Mouse (Mus musculus) heart, embryonic 14.5 days (tissue): ENCODE data around the gene Gzmc. TPM values are rescaled to one million over a fixed set of nuclear protein-coding genes. Genes with fewer than 3 reads are reported as not detected.
"Not testable (repeated sequence)": the region's sequence is repeated elsewhere in the genome, so short reads cannot be mapped to it uniquely, and the experiment has no call there.

Source experiments
- ATAC-seq: fragments of 200-750 bp; cut with Nextera tagmentation; 2 replicates; pipeline ENCODE4 v1.8.0; 2017; ENCODE audit warnings: low read depth, moderate TSS enrichment; ENCODE audit not compliant: insufficient number of reproducible peaks, insufficient read depth, low FRiP score
- H3K27ac ChIP-seq, 2 experiments: fragments of 200-500 bp in 1 of 2; fragments of 300-500 bp in 1 of 2; sonication (generic) in 1 of 2; replicated peaks in 1 of 2; 2 replicates each; pipeline ENCODE4 v1.5.1; 2012 to 2014; ENCODE audit warnings: low read depth in 2 of 2, low read length in 2 of 2, control low read depth in 1 of 2, mild to moderate bottlenecking in 1 of 2, mixed read lengths in 1 of 2; ENCODE audit not compliant: control insufficient read depth in 1 of 2, insufficient read depth in 1 of 2
- H3K27me3 ChIP-seq: fragments of 300-500 bp; sonication (generic); 2 replicates; pipeline ENCODE4 v1.6.1; 2014; ENCODE audit warnings: mild to moderate bottlenecking, low read length, control low read depth; ENCODE audit not compliant: control insufficient read depth, insufficient read depth
- H3K36me3 ChIP-seq: fragments of 300-500 bp; sonication (generic); 2 replicates; pipeline ENCODE4 v1.6.1; 2014; ENCODE audit warnings: mild to moderate bottlenecking, control low read depth, low read length, mixed read lengths; ENCODE audit not compliant: control insufficient read depth, insufficient read depth
- H3K4me1 ChIP-seq, 2 experiments: fragments of 200-500 bp in 1 of 2; fragments of 300-500 bp in 1 of 2; sonication (generic) in 1 of 2; 2 replicates each; pipeline ENCODE4 v1.6.1; 2012 to 2014; ENCODE audit warnings: low read length in 2 of 2, control low read depth in 1 of 2, mixed read lengths in 1 of 2; ENCODE audit not compliant: control insufficient read depth in 2 of 2, insufficient read depth in 2 of 2
- H3K4me2 ChIP-seq: fragments of 300-500 bp; sonication (generic); 2 replicates; pipeline ENCODE4 v1.6.1; 2014; ENCODE audit warnings: mild to moderate bottlenecking, low read length
- H3K4me3 ChIP-seq, 2 experiments: fragments of 200-500 bp in 1 of 2; fragments of 300-500 bp in 1 of 2; sonication (generic) in 1 of 2; 2 replicates each; pipeline ENCODE4 v1.5.1; 2012 to 2014; ENCODE audit warnings: low read length in 2 of 2, mild to moderate bottlenecking in 2 of 2, control low read depth in 1 of 2, low read depth in 1 of 2, moderate library complexity in 1 of 2; ENCODE audit not compliant: control insufficient read depth in 1 of 2, insufficient read depth in 1 of 2
- H3K9ac ChIP-seq: fragments of 300-500 bp; sonication (generic); 2 replicates; pipeline ENCODE4 v1.6.1; 2014; ENCODE audit warnings: mild to moderate bottlenecking, low read length
- H3K9me3 ChIP-seq: fragments of 300-500 bp; sonication (generic); 2 replicates; pipeline ENCODE4 v1.6.1; 2016; ENCODE audit warnings: low read length, control low read depth; ENCODE audit not compliant: control insufficient read depth
- WGBS: fragments of 180-500 bp; shearing (Covaris S2); extraction: QIAGEN DNeasy Blood & Tissue Kit; methylation state at CpG from one replicate; pipeline ENCODE4 v1.1.7; 2014; 5-methylcytosine and 5-hydroxymethylcytosine counted together
- polyA plus RNA-seq: library from polyadenylated mRNA; unstranded; fragments of >200 nt; fragmentation: Nextera tagmentation; extraction: Ambion mirVana; gene quantifications from 2 replicates; pipeline ENCODE4 v1.2.1, GENCODE M21; 2014

Gene Gzmc
- polyA plus RNA-seq, 1 experiment from 2014 or later: not detected

DNA sequence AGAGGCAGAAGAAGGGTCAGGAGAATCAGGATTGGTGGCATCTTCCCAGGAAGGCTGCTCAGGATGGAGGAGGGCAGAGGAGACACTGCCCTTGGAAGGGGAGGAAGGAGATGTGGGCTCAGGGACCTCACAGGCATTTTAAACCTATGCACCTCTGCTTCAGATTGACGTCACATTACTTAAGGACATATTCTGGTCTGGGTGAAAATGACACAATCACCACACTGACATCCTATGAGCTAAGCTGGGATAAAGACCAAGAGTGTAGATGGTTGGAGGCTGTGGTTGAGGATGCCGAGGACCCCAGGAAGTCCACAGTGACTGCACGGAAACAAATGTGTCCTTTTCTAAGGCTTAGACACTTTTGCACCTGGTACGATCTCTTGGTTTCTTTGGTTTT lies 23.1 kb downstream of the Gzmc start, which contains the start of gene Gzmf:
TSS of gene Gzmf (minus strand) at position 101 of the 400 bp plus-strand sequence.
- Histone ChIP-seq H3K9ac (no peak within 1 kb of the TSS), H3K27me3 (no peaks in the 10 kb centered on the region), H3K4me3 (no peak within 1 kb of the TSS), H3K36me3 (no peaks in the 10 kb centered on the region), H3K4me2 (no peak within 1 kb of the TSS), H3K4me1 (no peaks in the 10 kb centered on the region), H3K9me3 (no peaks in the 10 kb centered on the region), H3K27ac (no peak within 1 kb of the TSS)
- 86% methylated on average over 4 of the region's 4 CpGs for WGBS
- no peak for ATAC-seq

DNA sequence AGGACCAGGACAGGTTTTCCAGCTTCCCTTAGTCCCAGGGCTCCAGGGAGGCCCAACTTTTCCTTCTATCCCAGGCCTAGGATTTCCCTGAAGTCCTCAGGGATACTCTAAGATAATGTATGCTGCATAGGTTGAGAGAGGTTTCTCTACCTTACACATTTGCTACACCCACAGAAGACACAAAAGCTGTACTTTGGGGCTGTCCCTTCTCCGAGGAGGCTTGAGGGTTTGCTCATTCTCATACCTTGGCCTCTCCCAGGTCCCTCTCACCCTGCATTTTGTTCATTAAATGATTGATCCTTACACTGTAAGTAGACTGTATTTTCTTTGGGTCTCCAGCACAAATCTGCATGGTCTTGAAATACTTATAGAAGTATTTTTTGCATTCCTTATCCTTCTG lies 28.8 kb downstream of the Gzmc start:
- Histone ChIP-seq H3K4me2 (no peak overlapping the region), H3K36me3 (no peaks in the 10 kb centered on the region), H3K4me3 (no peak overlapping the region), H3K27me3 (no peaks in the 10 kb centered on the region), H3K9me3 (no peaks in the 10 kb centered on the region), H3K27ac (no peak overlapping the region), H3K4me1 (no peaks in the 10 kb centered on the region), H3K9ac (no peak overlapping the region)
- no peak for ATAC-seq
- 80% methylated on average over 1 of the region's 1 CpGs for WGBS

DNA sequence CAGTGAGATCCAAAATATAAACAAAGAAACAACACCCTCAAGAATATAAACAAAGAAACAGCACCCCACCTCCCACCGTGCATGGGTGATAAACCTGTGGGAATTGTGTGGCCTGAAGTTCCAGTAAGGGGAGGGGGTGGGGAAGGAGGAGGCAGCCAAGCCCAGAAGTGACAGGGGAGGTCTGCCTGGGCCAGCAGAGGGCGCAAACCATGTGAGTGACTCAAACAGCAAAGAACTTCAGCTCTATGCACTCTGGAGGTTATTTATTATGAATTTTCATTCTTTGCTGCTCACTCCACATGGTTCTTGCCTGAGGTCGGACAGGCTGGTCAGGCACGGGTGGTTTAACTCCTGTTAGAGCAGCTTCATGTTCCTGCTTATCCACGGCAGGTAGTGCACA lies 29.4 kb downstream of the Gzmc start:
- H3K9ac ChIP-seq, H3K9me3 ChIP-seq, ATAC-seq, H3K4me3 ChIP-seq, H3K36me3 ChIP-seq, H3K4me1 ChIP-seq, H3K4me2 ChIP-seq, H3K27ac ChIP-seq, H3K27me3 ChIP-seq: not testable (repeated sequence)
- WGBS: 32% methylated on average over 5 of the region's 5 CpGs

DNA sequence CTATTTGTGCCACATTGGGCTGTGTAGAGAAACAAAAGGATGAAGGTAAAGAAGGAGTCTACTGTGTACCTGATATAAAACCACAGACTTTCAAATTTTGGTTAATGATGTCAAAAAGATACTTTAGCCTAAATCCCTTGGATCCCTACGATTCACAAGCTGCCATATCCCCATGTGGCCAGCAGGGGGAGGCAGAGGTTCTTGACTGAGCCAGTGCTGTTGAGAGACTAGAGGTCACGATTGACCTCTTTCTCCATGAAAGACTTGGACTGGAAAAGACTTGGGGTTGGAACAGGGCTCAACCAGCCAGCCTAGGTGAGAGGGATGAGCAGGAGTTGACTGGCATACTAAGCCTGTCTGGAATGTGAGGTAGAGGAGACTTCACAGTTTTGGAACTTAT lies 30.5 kb downstream of the Gzmc start:
- H3K27ac ChIP-seq: no peak overlapping the region
- no peak for ATAC-seq

DNA sequence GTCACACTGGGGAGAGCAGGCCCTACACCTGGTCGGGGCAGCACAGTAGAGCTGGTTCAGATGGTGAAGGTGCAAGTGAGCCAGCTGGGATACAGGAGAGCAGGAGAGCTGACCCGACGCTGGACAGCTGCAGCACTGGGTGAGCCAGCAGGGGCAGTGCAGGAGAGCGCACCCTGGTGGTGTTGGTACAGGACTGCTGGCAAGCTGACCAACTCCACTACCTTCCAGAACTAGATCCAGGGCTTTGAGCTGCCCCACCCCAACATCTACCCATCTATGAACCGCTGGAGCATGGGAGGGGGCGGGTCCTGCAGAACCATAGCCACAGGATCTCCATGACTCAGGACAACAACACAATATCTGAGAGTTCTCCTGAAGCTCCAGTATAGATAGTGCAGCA lies 47.5 kb downstream of the Gzmc start:
- no peak overlapping the region for H3K4me2 ChIP-seq
- no peaks in the 10 kb centered on the region for H3K36me3 ChIP-seq
- 46% methylated on average over 6 of the region's 6 CpGs for WGBS

More for the DNA sequence above, 30.5 kb downstream of the Gzmc start:
- Histone ChIP-seq H3K4me3 (no peak overlapping the region), H3K36me3 (no peaks in the 10 kb centered on the region), H3K27me3 (no peaks in the 10 kb centered on the region), H3K9ac (no peak overlapping the region), H3K9me3 (no peaks in the 10 kb centered on the region), H3K4me2 (no peak overlapping the region), H3K4me1 (no peaks in the 10 kb centered on the region)
- WGBS: 14% methylated on average over 2 of the region's 2 CpGs

DNA sequence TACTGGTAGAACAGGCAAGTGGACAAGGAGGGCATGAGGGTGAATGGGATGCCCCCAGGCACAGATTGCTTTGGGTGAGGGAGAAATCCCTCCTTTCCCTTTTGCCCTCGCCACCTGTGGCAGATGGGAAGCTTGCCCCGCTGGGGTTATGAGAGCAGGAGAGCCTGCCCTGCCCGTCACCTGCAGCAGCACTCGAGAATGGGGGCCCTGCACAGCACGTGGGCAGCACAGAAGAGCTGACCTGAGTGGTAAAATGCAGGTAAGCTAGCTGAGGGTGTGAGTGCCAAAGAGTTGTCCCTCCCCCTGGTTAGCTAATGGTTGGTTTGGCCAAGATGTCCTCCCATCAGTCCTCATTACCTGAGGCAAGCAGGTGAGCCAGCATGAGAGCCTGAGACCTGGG lies 47.9 kb downstream of the Gzmc start:
- Histone ChIP-seq H3K27me3 (no peaks in the 10 kb centered on the region), H3K27ac (no peak overlapping the region), H3K9ac (no peak overlapping the region), H3K4me2 (no peak overlapping the region), H3K36me3 (no peaks in the 10 kb centered on the region), H3K4me3 (no peak overlapping the region), H3K9me3 (no peaks in the 10 kb centered on the region), H3K4me1 (no peaks in the 10 kb centered on the region)
- 70% methylated on average over 5 of the region's 5 CpGs for WGBS
- no peak for ATAC-seq

More for the DNA sequence above, 47.5 kb downstream of the Gzmc start:
- Histone ChIP-seq H3K9me3 (no peaks in the 10 kb centered on the region), H3K27ac (no peak overlapping the region), H3K4me1 (no peaks in the 10 kb centered on the region), H3K27me3 (no peaks in the 10 kb centered on the region), H3K4me3 (no peak overlapping the region), H3K9ac (no peak overlapping the region)
- ATAC-seq: no peak

Other genes with a start within 250 kb of the Gzmc start
- gene Mcpt1, start 216.7 kb downstream of the Gzmc start, polyA plus RNA-seq: not detected in 2 replicates
- not detected in 2 replicates for gene Mcpt9, start 204.2 kb downstream of the Gzmc start, polyA plus RNA-seq
- not detected in 2 replicates for gene Mcpt2, start 192.6 kb downstream of the Gzmc start, polyA plus RNA-seq
- 0.49 and 0.90 TPM in 2 replicates for gene Mcpt4, start 172.3 kb downstream of the Gzmc start, polyA plus RNA-seq
- 0.42 and 0.50 TPM in 2 replicates for gene Mcpt8, start 149.4 kb downstream of the Gzmc start, polyA plus RNA-seq
- 0.40 and 0.41 TPM in 2 replicates for gene Ctsg, start 132.1 kb downstream of the Gzmc start, polyA plus RNA-seq
- not detected in 2 replicates for gene Gzme, start 114.0 kb downstream of the Gzmc start, polyA plus RNA-seq
- not detected in 2 replicates for gene Gzmd, start 102.0 kb downstream of the Gzmc start, polyA plus RNA-seq
- not detected in 2 replicates for gene Gzmg, start 75.1 kb downstream of the Gzmc start, polyA plus RNA-seq
- gene Gzmn, start 60.1 kb downstream of the Gzmc start, polyA plus RNA-seq: not detected in 2 replicates
- not detected in 2 replicates for gene Gzmf, start 23.2 kb downstream of the Gzmc start, polyA plus RNA-seq
- not detected in 2 replicates for gene Gzmb, start 27.6 kb upstream of the Gzmc start, polyA plus RNA-seq
- gene Atp12a, start 130.4 kb upstream of the Gzmc start, polyA plus RNA-seq: not detected in 2 replicates
- 3.6 and 3.7 TPM in 2 replicates for gene Rnf17, start 167.9 kb upstream of the Gzmc start, polyA plus RNA-seq